Mouse (Mus musculus) cortical plate, adult 2 months (tissue): Measurements from ENCODE around the gene H1f0.

Experiments
- CTCF ChIP-seq: fragments of 200-500 bp; IDR thresholded peaks from 2 replicates; pipeline ENCODE4 v1.5.1; 2011; ENCODE audit warnings: mild to moderate bottlenecking, control low read depth, low read length; ENCODE audit not compliant: insufficient read depth; ENCODE audit errors: extremely low read depth
- POLR2A ChIP-seq: fragments of 200-500 bp; IDR thresholded peaks from 2 replicates; pipeline ENCODE4 v1.6.1; 2011; ENCODE audit warnings: mild to moderate bottlenecking, low read length, control low read depth; ENCODE audit not compliant: insufficient read depth; ENCODE audit errors: extremely low read depth

- no peak for TF ChIP-seq CTCF
- TF ChIP-seq POLR2A = no peak
Measured at GRCm38 (mm10) chr15:78990970-78991525, 37.2 kb upstream of the H1f0 start.
